Mouse (Mus musculus) midbrain, embryonic 14.5 days (tissue): ENCODE measurements at regions not wholly inside any gene's neighbourhood (a gene's known extent, or its start where the extent isn't known, plus 50 kb on each side); places are given as distances from the start of the nearest gene placed in this dataset.

Experiments used
- ATAC-seq: fragments of 200-750 bp; cut with Nextera tagmentation; 2 replicates; pipeline ENCODE4 v1.8.0; 2017; ENCODE audit warnings: moderate number of reproducible peaks, moderate library complexity; ENCODE audit not compliant: low FRiP score, low TSS enrichment
- DNase-seq: peaks from one replicate; pipeline ENCODE4 v3.0.0-alpha.2; 2015
- H3K27ac ChIP-seq: fragments of 300-500 bp; sonication (generic); replicated peaks from 2 replicates; pipeline ENCODE4 v1.5.1; 2014; ENCODE audit warnings: mild to moderate bottlenecking, low read depth, low read length, moderate library complexity
- H3K27me3 ChIP-seq: fragments of 300-500 bp; sonication (generic); 2 replicates; pipeline ENCODE4 v1.6.1; 2014; ENCODE audit warnings: low read length, control low read depth, mixed read lengths; ENCODE audit not compliant: control insufficient read depth, insufficient read depth
- H3K36me3 ChIP-seq: fragments of 300-500 bp; sonication (generic); 2 replicates; pipeline ENCODE4 v1.6.1; 2014; ENCODE audit warnings: low read length, control low read depth; ENCODE audit not compliant: control insufficient read depth, insufficient read depth
- H3K4me1 ChIP-seq: fragments of 300-500 bp; sonication (generic); 2 replicates; pipeline ENCODE4 v1.6.1; 2014; ENCODE audit warnings: mild to moderate bottlenecking, antibody characterized with exemption, low read length, control low read depth; ENCODE audit not compliant: control insufficient read depth, insufficient read depth
- H3K4me2 ChIP-seq: fragments of 300-500 bp; sonication (generic); 2 replicates; pipeline ENCODE4 v1.6.1; 2014; ENCODE audit warnings: mild to moderate bottlenecking, low read length, moderate library complexity
- H3K4me3 ChIP-seq: fragments of 300-500 bp; sonication (generic); replicated peaks from 2 replicates; pipeline ENCODE4 v1.5.1; 2014; ENCODE audit warnings: low read depth, low read length
- H3K9ac ChIP-seq: fragments of 300-500 bp; sonication (generic); replicated peaks from 2 replicates; pipeline ENCODE4 v1.6.1; 2014; ENCODE audit warnings: mild to moderate bottlenecking, low read length, moderate library complexity
- H3K9me3 ChIP-seq: fragments of 300-500 bp; sonication (generic); 2 replicates; pipeline ENCODE4 v1.6.1; 2016; ENCODE audit warnings: low read length, control low read depth, mixed read lengths; ENCODE audit not compliant: control insufficient read depth
- WGBS: fragments of 180-500 bp; shearing (Covaris S2); extraction: QIAGEN DNeasy Blood & Tissue Kit; methylation state at CpG from one replicate; pipeline ENCODE4 v1.1.7; 2014; 5-methylcytosine and 5-hydroxymethylcytosine counted together

- H3K36me3 ChIP-seq = no peaks in the 10 kb centered on the region
- no peaks in the 10 kb centered on the region for H3K27me3 ChIP-seq
- H3K4me1 ChIP-seq = no peaks in the 10 kb centered on the region
- no peaks in the 10 kb centered on the region for H3K9me3 ChIP-seq
- H3K4me2 ChIP-seq = no peak overlapping the region
- DNase-seq = no peak
- H3K4me3 ChIP-seq = no peak overlapping the region
- ATAC-seq = no peak
- H3K27ac ChIP-seq = no peak overlapping the region
- 72% methylated on average over 4 of the region's 4 CpGs for WGBS
- H3K9ac ChIP-seq = no peak overlapping the region
Measured at GRCm38 (mm10) chr4:54095200-54095930, 269.5 kb downstream of the Tmem38b start.

GRCm38 (mm10) chr4:54097543-54097942, 271.7 kb downstream of the Tmem38b start:
- ATAC-seq (no peak), DNase-seq (no peak)
- Histone ChIP-seq H3K9me3 (no peaks in the 10 kb centered on the region), H3K36me3 (no peaks in the 10 kb centered on the region), H3K4me1 (no peaks in the 10 kb centered on the region), H3K4me2 (no peak overlapping the region), H3K27me3 (no peaks in the 10 kb centered on the region), H3K9ac (no peak overlapping the region), H3K27ac (no peak overlapping the region), H3K4me3 (no peak overlapping the region)
- WGBS = 87% methylated on average over 2 of the region's 2 CpGs

GRCm38 (mm10) chr4:54100282-54100681, 274.4 kb downstream of the Tmem38b start:
- Histone ChIP-seq H3K9me3 (no peaks in the 10 kb centered on the region), H3K9ac (no peak overlapping the region), H3K36me3 (no peaks in the 10 kb centered on the region), H3K4me2 (no peak overlapping the region), H3K4me3 (no peak overlapping the region), H3K27me3 (no peaks in the 10 kb centered on the region), H3K27ac (no peak overlapping the region), H3K4me1 (no peaks in the 10 kb centered on the region)
- no peak for ATAC-seq
- no peak for DNase-seq

GRCm38 (mm10) chr4:54106976-54107375, 281.1 kb downstream of the Tmem38b start:
- WGBS = 73% methylated on average over 4 of the region's 4 CpGs

GRCm38 (mm10) chr4:54116310-54116709, 290.5 kb downstream of the Tmem38b start:
- no peak overlapping the region for H3K4me2 ChIP-seq
- WGBS = 84% methylated on average over 2 of the region's 2 CpGs
- H3K27me3 ChIP-seq = no peaks in the 10 kb centered on the region
- H3K4me3 ChIP-seq = no peak overlapping the region
- H3K9ac ChIP-seq = no peak overlapping the region
- no peaks in the 10 kb centered on the region for H3K36me3 ChIP-seq
- H3K9me3 ChIP-seq = no peaks in the 10 kb centered on the region
- DNase-seq (no peak), ATAC-seq (no peak)
- 0 out of 2 replicates have a peak, but pooled peaks cover 7% of the 10 kb centered on the region for H3K4me1 ChIP-seq
- no peak overlapping the region for H3K27ac ChIP-seq

More at GRCm38 (mm10) chr4:54106976-54107375, 281.1 kb downstream of the Tmem38b start:
- H3K4me2 ChIP-seq = no peak overlapping the region
- no peak overlapping the region for H3K27ac ChIP-seq
- ATAC-seq (no peak), DNase-seq (peak; percentile 57)
- H3K4me1 ChIP-seq = no peaks in the 10 kb centered on the region
- H3K36me3 ChIP-seq = no peaks in the 10 kb centered on the region
- no peak overlapping the region for H3K9ac ChIP-seq
- no peaks in the 10 kb centered on the region for H3K9me3 ChIP-seq
- H3K27me3 ChIP-seq = no peaks in the 10 kb centered on the region
- no peak overlapping the region for H3K4me3 ChIP-seq

- DNase-seq (peak; percentile 53), ATAC-seq (no peak; the same call in 1 of the 2 replicates)
- Histone ChIP-seq H3K4me2 (no peak overlapping the region), H3K9ac (no peak overlapping the region), H3K4me3 (no peak overlapping the region), H3K9me3 (no peaks in the 10 kb centered on the region), H3K27me3 (no peaks in the 10 kb centered on the region), H3K4me1 (0 out of 2 replicates have a peak, but pooled peaks cover 7% of the 10 kb centered on the region), H3K36me3 (no peaks in the 10 kb centered on the region), H3K27ac (no peak overlapping the region)
- WGBS = 36% methylated on average over 6 of the region's 6 CpGs
Measured at GRCm38 (mm10) chr4:54118179-54118846, 292.5 kb downstream of the Tmem38b start.

GRCm38 (mm10) chr4:54128717-54129698, 303.2 kb downstream of the Tmem38b start:
- DNase-seq (no peak), ATAC-seq (no peak)
- H3K4me1 ChIP-seq = no peaks in the 10 kb centered on the region
- H3K9ac ChIP-seq = no peak overlapping the region
- no peaks in the 10 kb centered on the region for H3K27me3 ChIP-seq
- 57% methylated on average over 8 of the region's 8 CpGs for WGBS
- H3K9me3 ChIP-seq = no peaks in the 10 kb centered on the region
- no peak overlapping the region for H3K4me3 ChIP-seq
- H3K4me2 ChIP-seq = no peak overlapping the region
- H3K36me3 ChIP-seq = no peaks in the 10 kb centered on the region
- no peak overlapping the region for H3K27ac ChIP-seq

DNA sequence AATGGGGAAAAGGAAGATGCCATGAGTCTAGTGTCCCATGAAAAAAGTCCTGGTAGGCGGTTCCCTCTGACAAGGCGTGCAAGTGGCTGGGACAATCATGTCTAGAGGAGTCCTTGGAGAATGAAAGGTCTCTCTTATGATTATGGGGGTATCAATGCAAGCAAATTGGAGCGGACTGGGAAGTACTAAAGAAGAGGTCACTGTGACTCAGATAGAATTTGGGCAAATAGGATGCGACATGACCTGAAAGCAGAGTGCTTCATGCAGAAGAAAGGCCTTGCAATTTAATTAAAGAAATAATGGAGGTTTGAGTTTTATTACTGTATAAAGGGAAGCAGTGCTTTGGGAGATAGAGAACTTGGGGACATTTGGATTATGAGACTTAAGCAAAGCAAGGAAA, 330.3 kb downstream of the Tmem38b start:
- Histone ChIP-seq H3K36me3 (no peaks in the 10 kb centered on the region), H3K4me3 (no peak overlapping the region), H3K9me3 (no peaks in the 10 kb centered on the region), H3K4me1 (no peaks in the 10 kb centered on the region), H3K27me3 (no peaks in the 10 kb centered on the region), H3K27ac (no peak overlapping the region), H3K4me2 (no peak overlapping the region), H3K9ac (no peak overlapping the region)
- 92% methylated on average over 4 of the region's 4 CpGs for WGBS
- DNase-seq (no peak), ATAC-seq (no peak)
